Mouse (Mus musculus) ovary, adult 2 months (tissue): ENCODE results near the gene Vash2. TPM values are rescaled to one million over a fixed set of nuclear protein-coding genes. Genes with fewer than 3 reads are reported as not detected.

ENCODE experiments used
- polyA plus RNA-seq: library from polyadenylated mRNA; depleted of rRNA; stranded (reverse); fragments of >200 nt; gene quantifications from 2 replicates; pipeline ENCODE4 v1.2.3, GENCODE M21; 2012; rRNA removed

Gene Vash2
- 7.7 and 8.2 TPM in 2 replicates for polyA plus RNA-seq

GRCm38 (mm10) chr1:190979100-190979563 is at the start of gene Vash2:
Gene Vash2, minus strand, starts transcription at chr1:190979296.

DNA sequence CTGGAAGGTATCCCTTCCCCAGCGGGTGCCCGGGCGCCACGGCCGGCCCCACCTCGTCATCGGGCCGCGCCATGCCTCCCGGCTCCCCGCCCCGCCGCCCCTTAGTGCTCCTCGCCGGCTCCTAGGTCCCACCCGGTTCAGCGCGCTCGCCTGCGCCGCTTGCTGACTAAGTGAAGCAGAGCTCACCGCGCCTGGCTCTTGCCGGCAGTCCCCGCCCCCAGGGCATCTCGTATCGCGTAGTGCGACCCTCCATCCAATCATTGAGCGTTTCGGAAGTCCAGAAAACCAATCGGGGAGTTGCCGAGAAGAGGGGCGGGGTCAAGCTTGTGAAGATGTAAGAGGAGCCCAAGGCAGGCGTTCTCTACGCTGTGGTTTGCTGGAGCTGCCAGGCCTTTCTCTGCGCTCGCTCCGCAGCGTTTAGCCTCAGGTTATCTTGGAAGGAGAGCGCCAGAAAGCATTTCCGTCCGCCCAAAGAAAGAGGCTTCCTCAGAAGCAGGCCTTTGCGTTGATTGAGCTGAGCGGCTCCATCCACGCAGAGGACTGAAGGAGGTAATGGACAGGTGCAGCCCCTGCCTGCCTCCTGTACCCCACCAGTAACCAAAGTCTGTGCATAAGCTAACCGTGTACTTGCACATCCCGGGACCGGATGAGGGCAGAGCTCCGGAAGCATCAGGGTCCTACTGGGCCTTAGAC is 47.1 kb upstream of the Vash2 start, which contains the start of gene Flvcr1:
Flvcr1 (minus strand) TSS at position 138 of the 693 bp plus-strand sequence.

DNA sequence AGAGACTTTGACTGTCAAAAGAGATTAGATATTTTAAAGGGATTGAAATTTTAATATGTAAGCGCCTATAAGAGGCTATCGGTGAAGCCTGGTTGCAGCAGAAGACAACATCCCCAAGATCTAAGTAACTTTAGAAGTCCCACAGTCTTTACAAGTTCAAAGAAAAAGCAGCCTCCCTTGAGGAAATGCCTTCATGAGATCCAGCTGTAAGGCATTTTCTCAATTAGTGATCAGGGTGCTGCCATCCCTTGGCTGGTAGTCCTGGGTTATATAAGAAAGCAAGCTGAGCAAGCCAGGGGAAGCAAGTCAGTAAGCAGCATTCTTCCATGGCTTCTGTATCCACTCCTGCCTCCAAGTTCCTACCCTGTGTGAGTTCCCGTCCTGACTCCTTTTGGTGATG is 54.3 kb downstream of the Vash2 start, which contains the start of gene Angel2:
Angel2 (plus strand) TSS at position 301 of the 400 bp plus-strand sequence.

DNA sequence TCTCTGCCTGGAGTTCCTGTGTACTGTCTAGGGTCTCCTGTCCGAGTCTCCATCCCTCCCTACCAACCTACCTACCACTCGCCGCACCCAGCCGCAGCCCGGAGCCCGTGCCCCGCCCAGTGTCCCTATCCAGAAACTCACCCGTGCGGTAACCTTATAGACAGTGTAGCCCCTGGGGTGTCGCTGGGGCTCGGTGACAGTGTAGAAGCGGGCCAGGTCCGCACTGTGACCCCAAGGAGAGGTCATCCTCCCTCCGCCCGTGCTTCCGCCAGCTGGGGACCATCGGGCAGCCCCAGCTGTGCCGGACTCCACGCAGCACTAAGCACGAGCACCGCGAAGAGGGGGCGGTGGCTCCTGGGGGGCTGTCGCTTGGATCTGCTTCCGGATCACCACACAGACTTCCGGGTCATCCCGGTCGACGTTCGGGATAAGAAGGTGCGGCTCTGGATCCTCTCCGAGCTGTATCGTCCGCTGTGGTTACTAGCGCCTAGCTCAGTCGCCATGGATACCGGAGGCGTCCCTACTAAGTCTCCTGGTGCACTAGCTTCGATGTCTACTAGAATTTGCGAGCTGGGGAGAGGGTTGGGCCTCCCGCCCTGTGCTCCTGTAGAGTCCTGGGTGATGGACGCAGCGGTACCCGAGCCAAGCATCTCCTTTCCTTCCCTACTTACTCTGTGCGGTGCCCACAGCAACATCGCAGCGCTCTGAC is 67.5 kb downstream of the Vash2 start, which contains the start of gene Rps6kc1:
Rps6kc1 (minus strand) TSS at position 356 of the 709 bp plus-strand sequence.

Other genes with a start within 250 kb of the Vash2 start
- 4.9 and 10.4 TPM in 2 replicates for gene Rps6kc1, start 67.5 kb downstream of the Vash2 start, polyA plus RNA-seq
- gene Angel2, start 54.2 kb downstream of the Vash2 start, polyA plus RNA-seq: 22.9 and 26.5 TPM in 2 replicates
- 42.1 and 52.6 TPM in 2 replicates for gene Flvcr1, start 46.9 kb upstream of the Vash2 start, polyA plus RNA-seq
- not detected in 2 replicates for gene Spata45, start 57.3 kb upstream of the Vash2 start, polyA plus RNA-seq
- gene Tatdn3, start 83.6 kb upstream of the Vash2 start, polyA plus RNA-seq: 2.9 and 4.9 TPM in 2 replicates
- 4.1 and 5.2 TPM in 2 replicates for gene Nsl1, start 83.7 kb upstream of the Vash2 start, polyA plus RNA-seq
- 7.4 and 9.7 TPM in 2 replicates for gene Batf3, start 118.6 kb upstream of the Vash2 start, polyA plus RNA-seq
- not detected in 2 replicates for gene Fam71a, start 185.5 kb upstream of the Vash2 start, polyA plus RNA-seq
- 5.5 and 6.4 TPM in 2 replicates for gene Atf3, start 238.7 kb upstream of the Vash2 start, polyA plus RNA-seq